Mouse (Mus musculus) ES-Bruce4 (cell line): ENCODE measurements around the gene Stat5b.

ENCODE experiments used
- CTCF ChIP-seq: IDR thresholded peaks from one replicate; pipeline ENCODE4 v1.8.1; 2011; ENCODE audit warnings: low read depth, low read length
- POLR2A ChIP-seq: IDR thresholded peaks from one replicate; pipeline ENCODE4 v1.8.1; 2011; ENCODE audit warnings: low read length; ENCODE audit not compliant: insufficient read depth

- TF ChIP-seq CTCF (no peak), POLR2A (no peak)
Measured at GRCm38 (mm10) chr11:100805535-100805934, 45.0 kb downstream of the Stat5b start.
